Mouse (Mus musculus) lung, postnatal 14 days (tissue): ENCODE measurements around the gene Grin2a.
"Not testable (repeated sequence)": the region's sequence is repeated elsewhere in the genome, so short reads cannot be mapped to it uniquely, and the experiment has no call there.

Experiments used
- DNase-seq: peaks from one replicate; pipeline ENCODE4 v3.0.0; 2021

Gene Grin2a

GRCm38 (mm10) chr16:9617215-9617614 is 378.1 kb downstream of the Grin2a start:
- DNase-seq = no peak

- DNase-seq = no peak
These were observed 378.6 kb downstream of the Grin2a start for GRCm38 (mm10) chr16:9616807-9617206.

- DNase-seq = not testable (repeated sequence)
These were observed 382.8 kb downstream of the Grin2a start for GRCm38 (mm10) chr16:9612596-9612995.

GRCm38 (mm10) chr16:9607432-9607831 is 387.9 kb downstream of the Grin2a start:
- no peak for DNase-seq

GRCm38 (mm10) chr16:9603983-9604382 is 391.4 kb downstream of the Grin2a start:
- no peak for DNase-seq

- DNase-seq = no peak
These were observed 392.8 kb downstream of the Grin2a start for GRCm38 (mm10) chr16:9602579-9602978.

- DNase-seq = no peak
These were observed 406.2 kb downstream of the Grin2a start for GRCm38 (mm10) chr16:9589176-9589575.

GRCm38 (mm10) chr16:9588431-9588830 is 406.9 kb downstream of the Grin2a start:
- DNase-seq = no peak

GRCm38 (mm10) chr16:9583981-9584380 is 411.4 kb downstream of the Grin2a start:
- no peak for DNase-seq

GRCm38 (mm10) chr16:9571793-9572192 is 423.6 kb downstream of the Grin2a start:
- no peak for DNase-seq

- no peak for DNase-seq
These were observed 428.1 kb downstream of the Grin2a start for GRCm38 (mm10) chr16:9567286-9567685.

GRCm38 (mm10) chr16:9561816-9562215 is 433.5 kb downstream of the Grin2a start:
- DNase-seq = no peak

GRCm38 (mm10) chr16:9535196-9535595 is 460.2 kb downstream of the Grin2a start:
- DNase-seq = no peak

- DNase-seq = no peak
These were observed 461.6 kb downstream of the Grin2a start for GRCm38 (mm10) chr16:9533564-9534332.

GRCm38 (mm10) chr16:9532843-9533532 is 462.4 kb downstream of the Grin2a start:
- no peak for DNase-seq

- no peak for DNase-seq
These were observed 468.1 kb downstream of the Grin2a start for GRCm38 (mm10) chr16:9527214-9527613.

- DNase-seq = no peak
These were observed 472.0 kb downstream of the Grin2a start for GRCm38 (mm10) chr16:9523314-9523713.
